Mouse (Mus musculus) myocyte (in vitro differentiated cells): Measurements from ENCODE around the gene Mesp2. TPM values are rescaled to one million over a fixed set of nuclear protein-coding genes. Genes with fewer than 3 reads are reported as not detected.
A peak's percentile ranks its signal among the peaks of the same experiment; 100 is the strongest.

Experiments used
- H3K27me3 ChIP-seq: one replicate; pipeline ENCODE4 v1.6.1; 2011; ENCODE audit not compliant: control insufficient read depth, insufficient read depth, insufficient read length
- H3K36me3 ChIP-seq: one replicate; pipeline ENCODE4 v1.6.1; 2011; ENCODE audit not compliant: control insufficient read depth, insufficient read depth
- H3K4me2 ChIP-seq: one replicate; pipeline ENCODE4 v1.6.1; 2011; ENCODE audit warnings: low read depth, control low read depth
- H3K4me3 ChIP-seq: one replicate; pipeline ENCODE4 v1.5.1; 2011; ENCODE audit warnings: mild to moderate bottlenecking, control low read depth, moderate library complexity
- H3K79me2 ChIP-seq: one replicate; pipeline ENCODE4 v1.6.1; 2011; ENCODE audit not compliant: control insufficient read depth, insufficient read depth
- H3ac ChIP-seq: one replicate; pipeline ENCODE4 v1.6.1; 2011; ENCODE audit not compliant: control insufficient read depth, insufficient read length
- CEBPB ChIP-seq: IDR thresholded peaks from 2 replicates; pipeline ENCODE4 v1.6.1; 2011; ENCODE audit warnings: mild to moderate bottlenecking, moderate library complexity; ENCODE audit not compliant: poor library complexity, insufficient read depth, severe bottlenecking
- E2F4 ChIP-seq: IDR thresholded peaks from one replicate; pipeline ENCODE4 v1.6.1; 2011; ENCODE audit warnings: mild to moderate bottlenecking, control low read depth, moderate library complexity; ENCODE audit not compliant: insufficient read depth
- MAX ChIP-seq: IDR thresholded peaks from one replicate; pipeline ENCODE4 v1.6.1; 2011; ENCODE audit warnings: low read depth, mild to moderate bottlenecking, control low read depth
- MYOD1 ChIP-seq, 3 experiments: IDR thresholded peaks; one replicate each; pipeline ENCODE4 v1.6.1; 2011; ENCODE audit warnings: control low read depth in 2 of 3, low read depth in 2 of 3, mild to moderate bottlenecking in 2 of 3, moderate library complexity in 1 of 3; ENCODE audit not compliant: insufficient read length in 2 of 3, control insufficient read depth in 1 of 3
- MYOG ChIP-seq, 3 experiments: IDR thresholded peaks; one replicate each; pipeline ENCODE4 v1.6.1; 2011; ENCODE audit warnings: control low read depth in 2 of 3, low read depth in 2 of 3, mild to moderate bottlenecking in 2 of 3; ENCODE audit not compliant: insufficient read length in 2 of 3, control insufficient read depth in 1 of 3, insufficient read depth in 1 of 3
- POLR2A ChIP-seq: IDR thresholded peaks from one replicate; pipeline ENCODE4 v1.6.1; 2011; ENCODE audit warnings: low read depth, mild to moderate bottlenecking, control low read depth, moderate library complexity; ENCODE audit not compliant: insufficient read length
- POLR2AphosphoS2 ChIP-seq: IDR thresholded peaks from one replicate; pipeline ENCODE4 v1.6.1; 2011; ENCODE audit warnings: low read depth, control low read depth; ENCODE audit not compliant: insufficient read length
- REST ChIP-seq: IDR thresholded peaks from one replicate; pipeline ENCODE4 v1.6.1; 2011; ENCODE audit warnings: mild to moderate bottlenecking, control low read depth, moderate library complexity; ENCODE audit not compliant: insufficient read depth, insufficient read length
- SRF ChIP-seq: IDR thresholded peaks from one replicate; pipeline ENCODE4 v1.6.1; 2011; ENCODE audit warnings: low read depth; ENCODE audit not compliant: control insufficient read depth, insufficient read length
- TCF12 ChIP-seq: IDR thresholded peaks from one replicate; pipeline ENCODE4 v1.6.1; 2011; ENCODE audit warnings: mild to moderate bottlenecking, control low read depth; ENCODE audit not compliant: poor library complexity, insufficient read depth, severe bottlenecking
- TCF3 ChIP-seq: IDR thresholded peaks from one replicate; pipeline ENCODE4 v1.6.1; 2011; ENCODE audit warnings: low read depth, control low read depth; ENCODE audit not compliant: insufficient read length
- USF1 ChIP-seq: IDR thresholded peaks from one replicate; pipeline ENCODE4 v1.6.1; 2011; ENCODE audit warnings: low read depth, mild to moderate bottlenecking, control low read depth, moderate library complexity
- polyA plus RNA-seq: library from polyadenylated mRNA; unstranded; fragments of >200 nt; fragmentation: generic; extraction: Trizol; gene quantifications from one replicate; pipeline ENCODE4 v1.2.1, GENCODE M21; 2012; ENCODE audit warnings: missing spikeins

Gene Mesp2
- polyA plus RNA-seq, 1 experiment, result not detected

GRCm38 (mm10) chr7:79802037-79802436 is 8.5 kb upstream of the Mesp2 start:
- no peaks in the 10 kb centered on the region for H3K79me2 ChIP-seq
- H3K27me3 ChIP-seq, result no peaks in the 10 kb centered on the region
- no peak overlapping the region for H3K4me3 ChIP-seq
- H3ac ChIP-seq, result no peak overlapping the region
- H3K36me3 ChIP-seq, result no peaks in the 10 kb centered on the region
- no peak overlapping the region for H3K4me2 ChIP-seq
- TF ChIP-seq MYOD1 (IDR thresholded peaks at IDR 0.05; ENCODE audit: control insufficient read depth in 1 of 3, insufficient read length in 2 of 3, low read depth in 2 of 3) (no peak), E2F4 (no peak), MAX (no peak), POLR2AphosphoS2 (no peak), MYOG (IDR thresholded peaks at IDR 0.05; ENCODE audit: control insufficient read depth in 1 of 3, insufficient read depth in 1 of 3, insufficient read length in 2 of 3, low read depth in 2 of 3) (no peak), REST (no peak), CEBPB (no peak), SRF (no peak), POLR2A (no peak), TCF3 (no peak), TCF12 (no peak), USF1 (no peak)

GRCm38 (mm10) chr7:79803887-79804286 is 6.6 kb upstream of the Mesp2 start:
- Histone ChIP-seq H3ac (no peak overlapping the region), H3K4me2 (peak overlapping the region; percentile 24), H3K36me3 (no peaks in the 10 kb centered on the region), H3K27me3 (no peaks in the 10 kb centered on the region), H3K4me3 (no peak overlapping the region), H3K79me2 (no peaks in the 10 kb centered on the region)
- TF ChIP-seq SRF, result no peak

- TF ChIP-seq E2F4 (no peak), MYOD1 (IDR thresholded peaks at IDR 0.05; ENCODE audit: control insufficient read depth in 1 of 3, insufficient read length in 2 of 3, low read depth in 2 of 3) (no peak), MAX (no peak), TCF12 (no peak), USF1 (no peak)
- Histone ChIP-seq H3K79me2 (no peaks in the 10 kb centered on the region), H3K36me3 (no peaks in the 10 kb centered on the region)
These were observed 2.0 kb upstream of the Mesp2 start for GRCm38 (mm10) chr7:79808561-79808960.

GRCm38 (mm10) chr7:79813409-79813808 is 2.9 kb downstream of the Mesp2 start:
- Histone ChIP-seq H3K36me3 (no peaks in the 10 kb centered on the region), H3K4me3 (no peak overlapping the region), H3K27me3 (peaks cover 7% of the 10 kb centered on the region), H3K4me2 (no peak overlapping the region), H3ac (no peak overlapping the region), H3K79me2 (no peaks in the 10 kb centered on the region)
- TF ChIP-seq TCF12, result no peak
- no peak for TF ChIP-seq MAX
- no peak for TF ChIP-seq E2F4
- no peak for TF ChIP-seq CEBPB
- TF ChIP-seq REST, result no peak
- TF ChIP-seq SRF, result no peak
- no peak for TF ChIP-seq POLR2AphosphoS2
- no peak for TF ChIP-seq POLR2A
- no peak for TF ChIP-seq USF1
- no peak for TF ChIP-seq TCF3
- no peak for TF ChIP-seq MYOG (IDR thresholded peaks at IDR 0.05; ENCODE audit: control insufficient read depth in 1 of 3, insufficient read depth in 1 of 3, insufficient read length in 2 of 3, low read depth in 2 of 3)
- TF ChIP-seq MYOD1 (IDR thresholded peaks at IDR 0.05; ENCODE audit: control insufficient read depth in 1 of 3, insufficient read length in 2 of 3, low read depth in 2 of 3), result no peak

More at GRCm38 (mm10) chr7:79808561-79808960, 2.0 kb upstream of the Mesp2 start:
- Histone ChIP-seq H3K4me2 (no peak overlapping the region), H3K27me3 (peaks cover 7% of the 10 kb centered on the region), H3ac (no peak overlapping the region), H3K4me3 (no peak overlapping the region)

- Histone ChIP-seq H3K27me3 (no peaks in the 10 kb centered on the region), H3ac (no peak overlapping the region), H3K36me3 (no peaks in the 10 kb centered on the region), H3K4me2 (no peak overlapping the region), H3K79me2 (no peaks in the 10 kb centered on the region), H3K4me3 (no peak overlapping the region)
- TF ChIP-seq POLR2A, result no peak
- TF ChIP-seq MYOD1 (IDR thresholded peaks at IDR 0.05; ENCODE audit: control insufficient read depth in 1 of 3, insufficient read length in 2 of 3, low read depth in 2 of 3), result no peak
These were observed 7.8 kb downstream of the Mesp2 start for GRCm38 (mm10) chr7:79818321-79818720.
